Comparison of ENCODE assay signal across 9 mouse cellular contexts in genomic region chr7:130670358-130670757, GRCm38 (mm10).
DNase-seq lines count a peak whose midpoint lies in the region; ATAC-seq lines count a peak whose summit lies in the region.
"Had no signal": no experiment of that assay in that cellular context is flagged by ENCODE, and none has a peak within 500 bp of the region (broad histone marks: within the 10 kb centered on the region; RNA-seq: fewer than 3 reads in every experiment).

No protein-coding gene starts in this region.

- WGBS in embryonic facial prominence, embryonic 14.5 days, result 35% methylated on average over 4 of the region's 4 CpGs
- WGBS in hindbrain, embryonic 13.5 days, result 75% methylated on average over 4 of the region's 4 CpGs
- WGBS in lung, embryonic 15.5 days, result 38% methylated on average over 4 of the region's 4 CpGs

- H3K9me3 ChIP-seq in embryonic facial prominence, embryonic 14.5 days (ENCODE audit: control insufficient read depth, low read length), result no peaks in the 10 kb centered on the region
- H3K9me3 ChIP-seq in hindbrain, embryonic 13.5 days, result no peaks in the 10 kb centered on the region
- H3K9me3 ChIP-seq in lung, embryonic 15.5 days, result no peaks in the 10 kb centered on the region

- peak; percentile 47 for DNase-seq in embryo, embryonic 10.5 days (ENCODE audit: low spot score)
- no peak for DNase-seq in embryo, embryonic 9.5 days (ENCODE audit: extremely low spot score)
- DNase-seq in embryonic facial prominence, embryonic 14.5 days (ENCODE audit: low spot score), result no peak
- DNase-seq in thymus, postnatal 14 days, result no peak
- DNase-seq in thymus, postnatal 36 days, result no peak
- DNase-seq: layer of hippocampus, postnatal 36 days had no signal

- H3K36me3 ChIP-seq in embryonic facial prominence, embryonic 14.5 days (ENCODE audit: control insufficient read depth, insufficient read depth, low read length), result peaks cover 3% of the 10 kb centered on the region; the same call in 1 of the 2 replicates
- no peaks in the 10 kb centered on the region for H3K36me3 ChIP-seq in hindbrain, embryonic 13.5 days
- 0 out of 2 replicates have a peak, but pooled peaks cover 2% of the 10 kb centered on the region for H3K36me3 ChIP-seq in lung, embryonic 15.5 days

- no peak overlapping the region for H3K9ac ChIP-seq in embryonic facial prominence, embryonic 14.5 days (ENCODE audit: low read depth, low read length)
- H3K9ac ChIP-seq in hindbrain, embryonic 13.5 days, result no peak overlapping the region
- H3K9ac ChIP-seq in lung, embryonic 15.5 days, result no peak overlapping the region

- no peak for ATAC-seq in embryonic facial prominence, embryonic 14.5 days (ENCODE audit: low read depth)
- no peak for ATAC-seq in hindbrain, embryonic 13.5 days (ENCODE audit: low FRiP score)
- ATAC-seq in lung, embryonic 15.5 days (ENCODE audit: borderline replicate concordance, extremely low read depth, low FRiP score, low TSS enrichment), result peak; percentile 19; the same call in 1 of the 2 replicates
- ATAC-seq in megakaryocyte-erythroid progenitor cell, adult 5-6 weeks (replicated peaks; ENCODE audit: low FRiP score, low TSS enrichment, poor library complexity, severe bottlenecking), result no peak

- no peaks in the 10 kb centered on the region for H3K27me3 ChIP-seq in embryonic facial prominence, embryonic 14.5 days (replicated peaks; ENCODE audit: control insufficient read depth, insufficient read depth, low read length)
- no peaks in the 10 kb centered on the region for H3K27me3 ChIP-seq in hindbrain, embryonic 13.5 days
- no peaks in the 10 kb centered on the region for H3K27me3 ChIP-seq in lung, embryonic 15.5 days

- H3K4me2 ChIP-seq in embryonic facial prominence, embryonic 14.5 days (ENCODE audit: low read depth, low read length), result no peak overlapping the region
- H3K4me2 ChIP-seq in hindbrain, embryonic 13.5 days, result no peak overlapping the region
- H3K4me2 ChIP-seq in lung, embryonic 15.5 days, result no peak overlapping the region

- no peak overlapping the region for H3K4me3 ChIP-seq in embryonic facial prominence, embryonic 14.5 days (ENCODE audit: low read depth, low read length)
- no peak overlapping the region for H3K4me3 ChIP-seq in hindbrain, embryonic 13.5 days
- no peak overlapping the region for H3K4me3 ChIP-seq in lung, embryonic 15.5 days

- H3K4me1 ChIP-seq in embryonic facial prominence, embryonic 14.5 days (ENCODE audit: control insufficient read depth, insufficient read depth, low read length), result peaks cover 35% of the 10 kb centered on the region
- peaks cover 57% of the 10 kb centered on the region for H3K4me1 ChIP-seq in hindbrain, embryonic 13.5 days (replicated peaks)
- H3K4me1 ChIP-seq in lung, embryonic 15.5 days, result peaks cover 57% of the 10 kb centered on the region

- H3K27ac ChIP-seq in embryonic facial prominence, embryonic 14.5 days (replicated peaks; ENCODE audit: low read depth, low read length), result peak overlapping the region; percentile 71
- H3K27ac ChIP-seq in hindbrain, embryonic 13.5 days, result peak overlapping the region; percentile 56; the same call in 1 of the 2 replicates
- peak overlapping the region; percentile 76 for H3K27ac ChIP-seq in lung, embryonic 15.5 days
